Mouse (Mus musculus): ENCODE measurements around the gene Gm49403. TPM values are rescaled to one million over a fixed set of nuclear protein-coding genes. Genes with fewer than 3 reads are reported as not detected.

The Gm49403 gene
- polyA plus RNA-seq, 1 experiment = not detected

DNA sequence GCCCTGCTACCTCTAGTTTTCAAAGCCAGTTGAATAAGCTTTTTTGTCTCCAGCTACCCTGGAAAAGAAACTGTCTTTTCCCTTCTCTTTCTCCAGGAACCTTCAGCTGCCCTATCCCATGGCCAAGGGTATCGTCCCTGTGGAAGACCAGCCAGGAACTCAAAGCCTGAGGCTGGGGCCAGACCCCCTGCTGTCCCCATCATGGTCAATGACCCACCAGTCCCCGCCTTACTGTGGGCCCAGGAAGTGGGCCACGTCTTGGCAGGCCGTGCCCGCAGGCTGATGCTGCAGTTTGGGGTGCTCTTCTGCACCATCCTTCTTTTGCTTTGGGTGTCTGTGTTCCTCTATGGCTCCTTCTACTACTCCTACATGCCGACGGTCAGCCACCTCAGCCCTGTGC lies 42.7 kb upstream of the Gm49403 start:
- WGBS = 74% methylated on average over 7 of the region's 7 CpGs
- H3K27me3 ChIP-seq (ENCODE audit: control insufficient read depth, insufficient read depth, low read length) = no peaks in the 10 kb centered on the region
- no peak for DNase-seq (ENCODE audit: low read depth in 1 of 2, low spot score in 2 of 2)
- H3K4me3 ChIP-seq (ENCODE audit: extremely low read depth, insufficient read depth, insufficient read length) = no peak overlapping the region
- H3K27ac ChIP-seq (ENCODE audit: insufficient read depth, low read length) = no peak overlapping the region
- H3K4me1 ChIP-seq (ENCODE audit: control insufficient read depth, insufficient read depth, insufficient read length) = peaks cover 10% of the 10 kb centered on the region; the same call in 1 of the 2 replicates
- TF ChIP-seq POLR2A (IDR thresholded peaks at IDR 0.05; ENCODE audit: low read depth, low read length) = no peak
- peaks cover 3% of the 10 kb centered on the region for H3K36me3 ChIP-seq (ENCODE audit: control insufficient read depth, insufficient read depth, low read length)

DNA sequence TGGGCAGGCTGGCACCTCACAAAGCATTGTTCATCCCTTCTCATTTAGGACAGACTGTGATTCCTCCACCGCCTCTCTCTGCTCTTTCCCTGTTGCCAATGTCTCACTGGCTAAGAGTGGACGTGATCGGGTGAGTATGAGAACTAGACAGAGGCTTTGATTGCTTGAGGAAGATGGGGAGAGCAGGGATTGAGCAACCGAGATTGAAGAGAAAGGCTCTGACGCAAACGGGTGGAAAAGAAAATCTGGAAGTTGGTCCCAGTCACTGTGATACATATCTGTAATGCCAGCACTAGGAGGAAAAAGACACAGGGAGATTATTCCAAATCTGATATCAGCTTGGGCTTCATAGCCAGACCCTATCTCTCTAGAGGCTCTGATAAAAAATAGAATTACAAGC lies 40.8 kb upstream of the Gm49403 start:
- H3K27ac ChIP-seq (ENCODE audit: insufficient read depth, low read length) = no peak overlapping the region
- WGBS = 88% methylated on average over 6 of the region's 6 CpGs
- TF ChIP-seq CTCF (IDR thresholded peaks at IDR 0.05; ENCODE audit: extremely low read depth, insufficient read depth, insufficient read length, insufficient replicate concordance) (no peak), POLR2A (IDR thresholded peaks at IDR 0.05; ENCODE audit: low read depth, low read length) (no peak)
- H3K27me3 ChIP-seq (ENCODE audit: control insufficient read depth, insufficient read depth, low read length) = no peaks in the 10 kb centered on the region
- peaks cover 10% of the 10 kb centered on the region; the same call in 1 of the 2 replicates for H3K4me1 ChIP-seq (ENCODE audit: control insufficient read depth, insufficient read depth, insufficient read length)
- DNase-seq (ENCODE audit: low read depth in 1 of 2, low spot score in 2 of 2) = no peak
- peaks cover 18% of the 10 kb centered on the region for H3K36me3 ChIP-seq (ENCODE audit: control insufficient read depth, insufficient read depth, low read length)
- H3K4me3 ChIP-seq (ENCODE audit: extremely low read depth, insufficient read depth, insufficient read length) = no peak overlapping the region

DNA sequence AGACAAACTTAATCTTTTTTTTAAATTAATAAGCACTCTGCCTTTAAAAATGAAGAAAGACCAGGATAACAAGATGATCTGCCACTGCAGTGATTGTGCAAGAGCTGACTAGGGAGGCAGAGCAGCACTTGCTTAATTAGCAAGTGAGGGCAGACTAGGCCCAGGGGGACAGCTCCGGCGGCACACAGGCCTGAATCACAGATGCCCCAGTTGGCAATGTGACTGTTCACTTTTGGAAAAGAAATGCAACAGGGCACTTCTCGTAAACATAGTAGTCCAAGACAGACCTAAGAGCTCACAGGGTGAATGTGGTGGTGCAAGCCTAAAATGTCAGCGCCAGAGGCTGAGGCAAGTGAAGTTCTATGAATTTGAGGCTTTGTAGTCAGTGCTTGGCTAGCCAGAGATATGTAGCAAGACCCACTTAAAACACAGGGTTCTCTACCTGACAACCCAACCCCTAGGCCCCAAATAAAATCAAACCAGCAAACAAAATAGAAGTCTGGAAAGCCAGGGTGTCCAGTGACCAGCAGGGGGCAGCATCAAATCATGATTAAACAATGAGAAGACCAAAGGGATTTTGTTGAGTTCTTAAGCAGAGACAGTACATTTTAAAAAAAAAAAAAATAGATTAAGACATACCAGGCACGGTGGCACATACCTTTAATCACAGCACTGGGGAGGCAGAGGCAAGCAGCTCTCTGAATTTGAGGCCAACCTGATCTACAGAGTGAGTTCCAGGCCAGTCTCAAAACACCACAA lies 39.2 kb upstream of the Gm49403 start:
- WGBS = 74% methylated on average over 5 of the region's 5 CpGs
- Histone ChIP-seq H3K4me3 (ENCODE audit: extremely low read depth, insufficient read depth, insufficient read length) (no peak overlapping the region), H3K36me3 (ENCODE audit: control insufficient read depth, insufficient read depth, low read length) (peaks cover 19% of the 10 kb centered on the region), H3K27ac (ENCODE audit: insufficient read depth, low read length) (no peak overlapping the region), H3K4me1 (ENCODE audit: control insufficient read depth, insufficient read depth, insufficient read length) (peaks cover 3% of the 10 kb centered on the region; the same call in 1 of the 2 replicates), H3K27me3 (ENCODE audit: control insufficient read depth, insufficient read depth, low read length) (no peaks in the 10 kb centered on the region)
- DNase-seq (ENCODE audit: low read depth in 1 of 2, low spot score in 2 of 2) = peak; percentile 60 to 67
- TF ChIP-seq POLR2A (IDR thresholded peaks at IDR 0.05; ENCODE audit: low read depth, low read length) (no peak), CTCF (IDR thresholded peaks at IDR 0.05; ENCODE audit: extremely low read depth, insufficient read depth, insufficient read length, insufficient replicate concordance) (peak; percentile 21; the same call in 1 of the 2 replicates)

DNA sequence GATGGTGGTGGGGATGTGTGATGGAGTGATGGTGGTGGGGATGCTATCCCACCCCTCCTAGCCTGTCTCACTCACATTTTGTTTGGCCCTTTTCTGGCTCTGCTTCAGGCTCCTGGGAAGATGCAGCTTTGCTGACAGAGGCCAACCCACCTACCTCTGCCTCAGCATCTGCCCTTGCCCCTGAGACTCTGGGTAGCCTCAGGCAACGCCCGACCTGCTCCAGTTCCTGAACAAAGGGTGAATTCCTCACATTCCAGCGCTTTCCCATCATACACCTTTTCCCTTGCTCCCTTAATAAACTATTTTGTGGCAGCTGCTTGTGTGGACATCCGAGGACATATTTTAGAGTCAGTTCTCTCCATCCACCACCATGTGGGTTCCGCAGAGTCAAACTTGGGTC lies 35.4 kb upstream of the Gm49403 start:
- Histone ChIP-seq H3K36me3 (ENCODE audit: control insufficient read depth, insufficient read depth, low read length) (peaks cover 17% of the 10 kb centered on the region), H3K4me1 (ENCODE audit: control insufficient read depth, insufficient read depth, insufficient read length) (no peaks in the 10 kb centered on the region), H3K4me3 (ENCODE audit: extremely low read depth, insufficient read depth, insufficient read length) (no peak overlapping the region), H3K27ac (ENCODE audit: insufficient read depth, low read length) (no peak overlapping the region), H3K27me3 (ENCODE audit: control insufficient read depth, insufficient read depth, low read length) (no peaks in the 10 kb centered on the region)
- TF ChIP-seq CTCF (IDR thresholded peaks at IDR 0.05; ENCODE audit: extremely low read depth, insufficient read depth, insufficient read length, insufficient replicate concordance) (no peak), POLR2A (IDR thresholded peaks at IDR 0.05; ENCODE audit: low read depth, low read length) (no peak)
- no peak for DNase-seq (ENCODE audit: low read depth in 1 of 2, low spot score in 2 of 2)
- 93% methylated on average over 5 of the region's 5 CpGs for WGBS

- no peak for TF ChIP-seq POLR2A (IDR thresholded peaks at IDR 0.05; ENCODE audit: low read depth, low read length)
- no peak for TF ChIP-seq CTCF (IDR thresholded peaks at IDR 0.05; ENCODE audit: extremely low read depth, insufficient read depth, insufficient read length, insufficient replicate concordance)
- H3K27me3 ChIP-seq (ENCODE audit: control insufficient read depth, insufficient read depth, low read length) = no peaks in the 10 kb centered on the region
- no peak within 1 kb of the TSS for H3K4me3 ChIP-seq (ENCODE audit: extremely low read depth, insufficient read depth, insufficient read length)
- no peak for DNase-seq (ENCODE audit: low read depth in 1 of 2, low spot score in 2 of 2)
- no peaks in the 10 kb centered on the region for H3K4me1 ChIP-seq (ENCODE audit: control insufficient read depth, insufficient read depth, insufficient read length)
- H3K36me3 ChIP-seq (ENCODE audit: control insufficient read depth, insufficient read depth, low read length) = peaks cover 17% of the 10 kb centered on the region
- H3K27ac ChIP-seq (ENCODE audit: insufficient read depth, low read length) = no peak within 1 kb of the TSS
- WGBS = 65% methylated on average over 7 of the region's 7 CpGs
Observed at GRCm38 (mm10) chr19:8850402-8850901, 33.3 kb upstream of the Gm49403 start, which contains the start of gene Lrrn4cl. Lrrn4cl (plus strand) TSS chr19:8850768.

DNA sequence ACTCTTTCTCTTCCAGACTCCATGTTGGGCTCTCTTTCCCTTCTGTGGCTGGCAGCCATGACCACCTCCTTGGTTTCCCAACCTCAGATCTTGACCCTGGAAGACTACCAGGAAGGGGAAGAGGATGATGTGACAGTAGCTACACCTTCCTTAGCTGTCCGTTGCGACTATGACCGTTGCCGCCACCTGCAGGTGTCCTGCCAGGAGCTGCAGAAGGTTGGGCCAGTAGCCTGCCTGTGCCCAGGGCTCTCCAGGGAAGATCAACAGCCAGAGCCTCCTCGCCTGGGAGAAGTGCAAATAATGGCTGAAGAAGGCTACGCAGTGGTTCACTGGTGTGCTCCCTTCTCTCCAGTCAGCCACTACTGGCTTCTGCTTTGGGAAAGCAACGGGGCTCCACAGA lies 32.1 kb upstream of the Gm49403 start:
- TF ChIP-seq CTCF (IDR thresholded peaks at IDR 0.05; ENCODE audit: extremely low read depth, insufficient read depth, insufficient read length, insufficient replicate concordance) (no peak), POLR2A (IDR thresholded peaks at IDR 0.05; ENCODE audit: low read depth, low read length) (no peak)
- Histone ChIP-seq H3K36me3 (ENCODE audit: control insufficient read depth, insufficient read depth, low read length) (peaks cover 11% of the 10 kb centered on the region), H3K27ac (ENCODE audit: insufficient read depth, low read length) (no peak overlapping the region), H3K27me3 (ENCODE audit: control insufficient read depth, insufficient read depth, low read length) (no peaks in the 10 kb centered on the region), H3K4me1 (ENCODE audit: control insufficient read depth, insufficient read depth, insufficient read length) (no peaks in the 10 kb centered on the region), H3K4me3 (ENCODE audit: extremely low read depth, insufficient read depth, insufficient read length) (no peak overlapping the region)
- DNase-seq (ENCODE audit: low read depth in 1 of 2, low spot score in 2 of 2) = no peak
- WGBS = 76% methylated on average over 7 of the region's 7 CpGs
